Mouse (Mus musculus) embryo, embryonic 9.5 days (tissue): Measurements from ENCODE around the gene Knl1.

Source experiments
- DNase-seq: peaks from one replicate; pipeline ENCODE4 v3.0.0-alpha.2; 2017; ENCODE audit errors: extremely low spot score

Knl1 gene

GRCm38 (mm10) chr2:119035397-119035745, 11.5 kb upstream of the Knl1 start:
- DNase-seq = no peak

GRCm38 (mm10) chr2:119040882-119041281, 6.0 kb upstream of the Knl1 start:
- DNase-seq = peak; percentile 24

GRCm38 (mm10) chr2:119045163-119045562, 1.8 kb upstream of the Knl1 start:
- no peak for DNase-seq

GRCm38 (mm10) chr2:119047849-119048248, 930 bp downstream of the Knl1 start:
- peak; percentile 8 for DNase-seq

- no peak for DNase-seq
Observed at GRCm38 (mm10) chr2:119050132-119050650, 3.3 kb downstream of the Knl1 start.

- no peak for DNase-seq
Observed at GRCm38 (mm10) chr2:119060139-119060538, 13.2 kb downstream of the Knl1 start.

- no peak for DNase-seq
Observed at GRCm38 (mm10) chr2:119072397-119072796, 25.5 kb downstream of the Knl1 start.

- DNase-seq = no peak
Observed at GRCm38 (mm10) chr2:119086156-119086555, 39.2 kb downstream of the Knl1 start.

GRCm38 (mm10) chr2:119101552-119101951, 54.6 kb downstream of the Knl1 start:
- no peak for DNase-seq

- no peak for DNase-seq
Observed at GRCm38 (mm10) chr2:119106583-119106982, 59.7 kb downstream of the Knl1 start.

- DNase-seq = peak; percentile 23
Observed at GRCm38 (mm10) chr2:119108554-119108953, 61.6 kb downstream of the Knl1 start.

- no peak for DNase-seq
Observed at GRCm38 (mm10) chr2:119111060-119111459, 64.1 kb downstream of the Knl1 start.

GRCm38 (mm10) chr2:119112438-119113112, 65.7 kb downstream of the Knl1 start, which contains the start of gene Rad51:
TSS of gene Rad51 (plus strand) at chr2:119112793.
- DNase-seq = peak; percentile 92

GRCm38 (mm10) chr2:119113121-119113925, 66.4 kb downstream of the Knl1 start:
- DNase-seq = peak; percentile 9

- no peak for DNase-seq
Observed at GRCm38 (mm10) chr2:119136346-119136898, 89.5 kb downstream of the Knl1 start.

- DNase-seq = no peak
Observed at GRCm38 (mm10) chr2:119145199-119145598, 98.3 kb downstream of the Knl1 start.

GRCm38 (mm10) chr2:119146435-119146834, 99.5 kb downstream of the Knl1 start:
- no peak for DNase-seq

- DNase-seq = no peak
Observed at GRCm38 (mm10) chr2:119147160-119147678, 100.3 kb downstream of the Knl1 start.

GRCm38 (mm10) chr2:119147775-119148174, 100.9 kb downstream of the Knl1 start:
- DNase-seq = no peak

- DNase-seq = no peak
Observed at GRCm38 (mm10) chr2:119152255-119152654, 105.3 kb downstream of the Knl1 start.

- no peak for DNase-seq
Observed at GRCm38 (mm10) chr2:119154683-119155082, 107.8 kb downstream of the Knl1 start.
